Mouse (Mus musculus) kidney, embryonic 15.5 days (tissue): ENCODE measurements around the gene Spdye4a. TPM values are rescaled to one million over a fixed set of nuclear protein-coding genes. Genes with fewer than 3 reads are reported as not detected.

Experiments used
- ATAC-seq: fragments of 200-750 bp; cut with Nextera tagmentation; replicated peaks from 2 replicates; pipeline ENCODE4 v1.8.0; 2017; ENCODE audit warnings: moderate TSS enrichment; ENCODE audit not compliant: low FRiP score
- H3K27ac ChIP-seq: fragments of 300-500 bp; sonication (generic); 2 replicates; pipeline ENCODE4 v1.5.1; 2015; ENCODE audit warnings: mild to moderate bottlenecking, inconsistent platforms
- H3K27me3 ChIP-seq: fragments of 300-500 bp; sonication (generic); 2 replicates; pipeline ENCODE4 v1.6.1; 2015; ENCODE audit warnings: inconsistent platforms
- H3K36me3 ChIP-seq: fragments of 300-500 bp; sonication (generic); 2 replicates; pipeline ENCODE4 v1.6.1; 2015; ENCODE audit warnings: inconsistent platforms
- H3K4me1 ChIP-seq: fragments of 300-500 bp; sonication (generic); 2 replicates; pipeline ENCODE4 v1.6.1; 2015; ENCODE audit warnings: inconsistent platforms
- H3K4me2 ChIP-seq: fragments of 300-500 bp; sonication (generic); 2 replicates; pipeline ENCODE4 v1.6.1; 2015; ENCODE audit warnings: moderate library complexity, mild to moderate bottlenecking, inconsistent platforms
- H3K4me3 ChIP-seq: fragments of 300-500 bp; sonication (generic); replicated peaks from 2 replicates; pipeline ENCODE4 v1.5.1; 2015; ENCODE audit warnings: mild to moderate bottlenecking, inconsistent platforms
- H3K9ac ChIP-seq: fragments of 300-500 bp; sonication (generic); 2 replicates; pipeline ENCODE4 v1.6.1; 2015; ENCODE audit warnings: mild to moderate bottlenecking, inconsistent platforms
- H3K9me3 ChIP-seq: fragments of 300-500 bp; sonication (generic); replicated peaks from 2 replicates; pipeline ENCODE4 v1.6.1; 2016; ENCODE audit warnings: inconsistent platforms
- WGBS: fragments of 180-500 bp; shearing (Covaris S2); methylation state at CpG from one replicate; pipeline ENCODE4 v1.1.7; 2015; ENCODE audit warnings: mixed read lengths; 5-methylcytosine and 5-hydroxymethylcytosine counted together
- polyA plus RNA-seq: library from polyadenylated mRNA; unstranded; fragments of >200 nt; fragmentation: Nextera tagmentation; extraction: Ambion mirVana; gene quantifications from 2 replicates; pipeline ENCODE4 v1.2.1, GENCODE M21; 2015

Gene Spdye4a
- polyA plus RNA-seq, 1 experiment from 2014 or later, result not detected

GRCm38 (mm10) chr5:143255802-143256201, 29.1 kb upstream of the Spdye4a start:
- H3K36me3 ChIP-seq, result peaks cover 45% of the 10 kb centered on the region
- H3K4me2 ChIP-seq, result no peak overlapping the region
- no peak overlapping the region for H3K27ac ChIP-seq
- H3K4me3 ChIP-seq, result no peak overlapping the region
- H3K27me3 ChIP-seq, result peaks cover 83% of the 10 kb centered on the region
- 89% methylated on average over 5 of the region's 5 CpGs for WGBS
- no peaks in the 10 kb centered on the region for H3K9me3 ChIP-seq
- H3K9ac ChIP-seq, result no peak overlapping the region
- H3K4me1 ChIP-seq, result peaks cover 27% of the 10 kb centered on the region
- ATAC-seq, result no peak

GRCm38 (mm10) chr5:143255131-143255519, 28.4 kb upstream of the Spdye4a start:
- no peak overlapping the region for H3K9ac ChIP-seq
- H3K9me3 ChIP-seq, result no peaks in the 10 kb centered on the region
- H3K27ac ChIP-seq, result no peak overlapping the region
- H3K36me3 ChIP-seq, result peaks cover 38% of the 10 kb centered on the region
- WGBS, result 20% methylated on average over 24 of the region's 24 CpGs
- peaks cover 27% of the 10 kb centered on the region for H3K4me1 ChIP-seq
- no peak for ATAC-seq
- H3K27me3 ChIP-seq, result peaks cover 85% of the 10 kb centered on the region
- H3K4me3 ChIP-seq, result peak overlapping the region; percentile 49
- peak overlapping the region; percentile 90 for H3K4me2 ChIP-seq

DNA sequence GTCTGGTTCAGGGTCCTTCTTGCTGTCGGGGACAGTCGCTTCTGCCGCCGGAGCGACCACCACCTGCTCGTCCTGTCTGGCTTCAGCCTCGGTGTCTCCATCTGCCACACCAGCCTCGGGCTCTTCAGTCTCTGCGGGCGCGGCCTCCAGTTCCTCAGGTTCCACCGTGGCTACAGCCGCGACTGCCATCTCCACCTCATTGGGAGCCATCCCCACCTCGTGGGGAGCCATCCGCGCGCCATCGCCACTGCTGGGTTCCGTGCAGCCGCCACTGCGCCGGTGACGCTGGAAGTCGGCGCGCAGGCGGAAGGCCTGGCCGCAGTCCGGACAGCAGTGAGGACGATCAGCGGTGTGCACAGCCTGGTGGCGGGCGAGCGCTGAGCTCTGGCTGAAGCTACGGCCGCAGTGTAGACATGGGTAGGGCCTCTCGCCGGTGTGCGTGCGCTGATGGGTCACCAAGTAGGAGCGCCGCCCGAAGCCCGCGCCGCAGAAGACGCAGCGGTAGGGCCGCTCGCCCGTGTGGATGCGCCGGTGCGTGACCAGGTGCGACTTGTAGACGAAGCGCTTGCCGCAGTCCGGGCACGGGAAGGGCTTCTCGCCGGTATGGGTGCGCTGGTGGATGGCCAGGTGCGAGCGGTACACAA, 27.9 kb upstream of the Spdye4a start:
- Histone ChIP-seq H3K36me3 (peaks cover 34% of the 10 kb centered on the region), H3K27me3 (peaks cover 85% of the 10 kb centered on the region), H3K9ac (no peak overlapping the region), H3K4me3 (peak overlapping the region; percentile 49), H3K4me1 (peaks cover 27% of the 10 kb centered on the region), H3K9me3 (no peaks in the 10 kb centered on the region), H3K4me2 (peak overlapping the region; percentile 90), H3K27ac (no peak overlapping the region)
- WGBS, result 14% methylated on average over 66 of the region's 66 CpGs
- ATAC-seq, result peak; percentile 41

- 6% methylated on average over 81 of the region's 81 CpGs for WGBS
- peak; percentile 31; the same call in 1 of the 2 replicates for ATAC-seq
- Histone ChIP-seq H3K27me3 (peaks cover 84% of the 10 kb centered on the region), H3K4me3 (peak overlapping the region; percentile 49), H3K9me3 (no peaks in the 10 kb centered on the region), H3K4me1 (peaks cover 27% of the 10 kb centered on the region), H3K27ac (no peak overlapping the region), H3K36me3 (peaks cover 36% of the 10 kb centered on the region), H3K4me2 (peak overlapping the region; percentile 90), H3K9ac (peak overlapping the region; percentile 23; the same call in 1 of the 2 replicates)
Observed at GRCm38 (mm10) chr5:143253881-143254486, 27.3 kb upstream of the Spdye4a start.

- H3K9me3 ChIP-seq, result no peaks in the 10 kb centered on the region
- peaks cover 27% of the 10 kb centered on the region for H3K4me1 ChIP-seq
- peak overlapping the region; percentile 90 for H3K4me2 ChIP-seq
- 5% methylated on average over 102 of the region's 103 CpGs for WGBS
- peaks cover 77% of the 10 kb centered on the region for H3K27me3 ChIP-seq
- peaks cover 35% of the 10 kb centered on the region for H3K36me3 ChIP-seq
- H3K27ac ChIP-seq, result no peak overlapping the region
- ATAC-seq, result peak; percentile 20
- peak overlapping the region; percentile 23; the same call in 1 of the 2 replicates for H3K9ac ChIP-seq
- peak overlapping the region; percentile 49 for H3K4me3 ChIP-seq
Observed at GRCm38 (mm10) chr5:143253186-143253880, 26.6 kb upstream of the Spdye4a start.

DNA sequence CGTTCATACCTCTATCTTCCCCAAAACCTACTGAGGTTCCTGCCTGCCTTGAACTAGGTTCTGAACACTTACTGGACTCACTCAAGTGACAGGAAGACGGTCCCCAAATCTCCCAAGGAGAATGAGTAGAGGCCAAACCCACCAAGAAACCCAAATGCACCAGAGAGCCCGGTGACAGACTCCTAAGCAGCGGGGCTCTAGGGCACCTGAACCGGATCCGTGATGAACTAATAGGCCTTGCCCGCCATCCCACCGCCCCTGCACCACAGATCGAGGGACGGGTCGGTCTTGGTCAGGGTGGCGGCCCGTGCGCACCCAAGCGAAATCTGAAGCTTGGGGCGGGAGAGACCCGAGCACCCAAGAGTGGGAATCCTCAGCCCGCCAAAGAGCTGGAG, 26.1 kb upstream of the Spdye4a start:
- no peak overlapping the region for H3K27ac ChIP-seq
- H3K27me3 ChIP-seq, result peaks cover 72% of the 10 kb centered on the region
- H3K4me3 ChIP-seq, result peak overlapping the region; percentile 49
- H3K4me2 ChIP-seq, result peak overlapping the region; percentile 90
- no peaks in the 10 kb centered on the region for H3K9me3 ChIP-seq
- H3K4me1 ChIP-seq, result peaks cover 27% of the 10 kb centered on the region
- WGBS, result 25% methylated on average over 18 of the region's 18 CpGs
- ATAC-seq, result no peak
- H3K36me3 ChIP-seq, result peaks cover 39% of the 10 kb centered on the region
- 0 out of 2 replicates have a peak overlapping the region, but pooled peaks have one; percentile 23 for H3K9ac ChIP-seq

GRCm38 (mm10) chr5:143252039-143252438, 25.3 kb upstream of the Spdye4a start:
- H3K4me2 ChIP-seq, result no peak overlapping the region
- peaks cover 64% of the 10 kb centered on the region for H3K27me3 ChIP-seq
- H3K36me3 ChIP-seq, result peaks cover 45% of the 10 kb centered on the region
- no peak overlapping the region for H3K27ac ChIP-seq
- 56% methylated on average over 6 of the region's 6 CpGs for WGBS
- H3K4me3 ChIP-seq, result no peak overlapping the region
- peaks cover 27% of the 10 kb centered on the region for H3K4me1 ChIP-seq
- no peak overlapping the region for H3K9ac ChIP-seq
- H3K9me3 ChIP-seq, result no peaks in the 10 kb centered on the region
- no peak for ATAC-seq

GRCm38 (mm10) chr5:143244926-143245325, 18.2 kb upstream of the Spdye4a start:
- H3K36me3 ChIP-seq, result peaks cover 94% of the 10 kb centered on the region
- H3K9ac ChIP-seq, result no peak overlapping the region
- no peak overlapping the region for H3K4me2 ChIP-seq
- H3K4me3 ChIP-seq, result no peak overlapping the region
- ATAC-seq, result no peak
- no peaks in the 10 kb centered on the region for H3K9me3 ChIP-seq
- H3K27ac ChIP-seq, result no peak overlapping the region
- H3K4me1 ChIP-seq, result no peaks in the 10 kb centered on the region
- H3K27me3 ChIP-seq, result no peaks in the 10 kb centered on the region
- WGBS, result 96% methylated on average over 26 of the region's 26 CpGs

DNA sequence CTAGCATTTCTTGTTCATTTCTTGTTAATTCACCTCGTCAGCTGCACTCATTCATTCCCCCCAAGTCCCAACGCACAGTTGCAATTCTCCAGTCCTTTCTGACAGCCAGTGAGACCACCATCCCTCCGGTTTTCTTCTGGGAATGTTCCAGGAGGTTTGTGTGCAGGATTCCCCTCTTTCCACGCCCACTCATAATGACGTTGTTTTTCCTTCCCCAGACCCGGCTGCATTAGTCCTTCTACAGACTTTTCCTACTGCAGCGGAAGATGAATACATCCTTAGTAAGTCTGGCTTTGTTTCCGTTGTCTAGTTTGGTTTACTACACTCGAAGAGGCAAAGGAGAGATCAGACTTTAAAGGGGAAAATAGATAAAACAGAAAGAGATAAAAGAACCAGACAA, 9.3 kb upstream of the Spdye4a start:
- peak overlapping the region; percentile 86 for H3K4me2 ChIP-seq
- H3K9ac ChIP-seq, result peak overlapping the region; percentile 89; the same call in 1 of the 2 replicates
- 35% methylated on average over 9 of the region's 9 CpGs for whole genome bisulfite sequencing
- peak overlapping the region; percentile 84 for H3K4me3 ChIP-seq
- no peaks in the 10 kb centered on the region for H3K9me3 ChIP-seq
- H3K36me3 ChIP-seq, result peaks cover 41% of the 10 kb centered on the region
- H3K27ac ChIP-seq, result no peak overlapping the region
- no peak for ATAC-seq
- no peaks in the 10 kb centered on the region for H3K27me3 ChIP-seq
- H3K4me1 ChIP-seq, result peaks cover 20% of the 10 kb centered on the region

- peak; percentile 98 for ATAC-seq
- whole genome bisulfite sequencing, result under 1% methylated on average over 50 of the region's 58 CpGs
- H3K4me2 ChIP-seq, result peak within 1 kb of the TSS; percentile 86
- H3K9ac ChIP-seq, result peak within 1 kb of the TSS; percentile 89
- no peaks in the 10 kb centered on the region for H3K9me3 ChIP-seq
- H3K27me3 ChIP-seq, result no peaks in the 10 kb centered on the region
- peaks cover 33% of the 10 kb centered on the region for H3K36me3 ChIP-seq
- peaks cover 20% of the 10 kb centered on the region for H3K4me1 ChIP-seq
- peak within 1 kb of the TSS; percentile 84 for H3K4me3 ChIP-seq
- H3K27ac ChIP-seq, result peak within 1 kb of the TSS; percentile 97
Observed at GRCm38 (mm10) chr5:143235028-143235693, 8.5 kb upstream of the Spdye4a start, which contains the start of gene Zfp12. TSS of gene Zfp12 (plus strand) at chr5:143235163.

DNA sequence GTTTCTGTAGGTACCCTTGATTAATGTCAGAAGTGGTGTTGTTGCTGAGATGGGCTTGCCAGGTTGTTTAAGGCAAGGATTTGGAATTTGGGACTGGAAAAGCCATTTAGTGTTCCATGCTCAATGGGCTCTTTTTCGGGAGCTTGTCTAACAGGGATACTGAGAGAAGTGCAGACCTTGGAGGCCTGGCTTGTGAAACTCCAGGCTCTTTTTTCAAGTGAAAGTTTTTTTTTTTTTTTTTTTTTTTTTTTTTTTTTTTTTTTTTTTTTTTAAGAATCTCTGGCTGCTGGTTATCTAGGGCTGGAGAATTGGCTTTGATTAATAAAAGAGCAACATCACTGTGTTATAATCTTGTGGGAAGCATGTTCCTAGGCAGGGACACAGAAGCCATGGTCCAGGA, 4.4 kb downstream of the Spdye4a start:
- no peak for ATAC-seq
- no peak overlapping the region for H3K4me2 ChIP-seq
- 72% methylated on average over 1 of the region's 1 CpGs for WGBS
- H3K9me3 ChIP-seq, result no peaks in the 10 kb centered on the region
- no peak overlapping the region for H3K27ac ChIP-seq
- H3K27me3 ChIP-seq, result no peaks in the 10 kb centered on the region
- no peaks in the 10 kb centered on the region for H3K4me1 ChIP-seq
- H3K36me3 ChIP-seq, result no peaks in the 10 kb centered on the region
- no peak overlapping the region for H3K4me3 ChIP-seq
- no peak overlapping the region for H3K9ac ChIP-seq
